Mouse (Mus musculus) bone marrow, adult 2 months (tissue): ENCODE measurements around the gene A930018P22Rik.
"Not testable (repeated sequence)": the region's sequence is repeated elsewhere in the genome, so short reads cannot be mapped to it uniquely, and the experiment has no call there.

ENCODE experiments used
- CTCF ChIP-seq: fragments of 200-500 bp; IDR thresholded peaks from 2 replicates; pipeline ENCODE4 v1.5.1; 2011; ENCODE audit warnings: low read length, control low read depth; ENCODE audit not compliant: control insufficient read depth, insufficient read depth
- POLR2A ChIP-seq: fragments of 200-500 bp; IDR thresholded peaks from 2 replicates; pipeline ENCODE4 v1.6.1; 2011; ENCODE audit warnings: low read depth, mild to moderate bottlenecking, control low read depth, low read length, borderline replicate concordance; ENCODE audit not compliant: control insufficient read depth

- TF ChIP-seq POLR2A, CTCF: not testable (repeated sequence)
These were observed 25.8 kb upstream of the A930018P22Rik start for GRCm38 (mm10) chr2:104096796-104097195.
